Mouse (Mus musculus): ENCODE measurements around the gene Cdh24. TPM values are rescaled to one million over a fixed set of nuclear protein-coding genes. Genes with fewer than 3 reads are reported as not detected.

Cdh24 gene
- total RNA-seq, 2 experiments from 2014 or later, result 7.0 to 9.6 TPM

- no peak for DNase-seq (ENCODE audit: low spot score in 2 of 2)
- intact Hi-C loops (cut with DNase I), result no loop called here
Observed at GRCm38 (mm10) chr14:54582536-54582935, 58.6 kb downstream of the Cdh24 start.

Small RNA genes within 50 kb of the gene (microRNA-seq; reads per million reads assigned to microRNA genes)
- gene Mir686 (not detected), gene Mir6948 (1.5 reads per million)

Other genes with a start within 250 kb of the Cdh24 start
- gene Slc7a7, start 223.6 kb downstream of the Cdh24 start, total RNA-seq (2021), result 1 to 10 TPM; 1.9 TPM
- gene Mrpl52, start 214.5 kb downstream of the Cdh24 start, total RNA-seq (2021), result 10 to 100 TPM; 84.6 to 88.0 TPM
- gene Mmp14, start 209.8 kb downstream of the Cdh24 start, total RNA-seq (2021), result 10 to 100 TPM in 1 of 2 experiments, 1 to 10 TPM in 1; 7.2 to 10.8 TPM
- 10 to 100 TPM; 24.1 to 24.4 TPM for gene Lrp10, start 177.2 kb downstream of the Cdh24 start, total RNA-seq (2021)
- gene Rem2, start 165.3 kb downstream of the Cdh24 start, total RNA-seq (2021), result 1 to 10 TPM; 7.0 to 7.7 TPM
- gene Prmt5, start 123.8 kb downstream of the Cdh24 start, total RNA-seq (2021), result 10 to 100 TPM; 47.7 to 58.0 TPM
- 1 to 10 TPM; 1.6 to 4.7 TPM for gene Haus4, start 86.7 kb downstream of the Cdh24 start, total RNA-seq (2021)
- gene Ajuba, start 63.8 kb downstream of the Cdh24 start, total RNA-seq (2021), result 1 to 10 TPM; 1.5 to 2.0 TPM
- gene 4931414P19Rik, start 35.4 kb downstream of the Cdh24 start, total RNA-seq (2021), result 1 to 10 TPM; 6.6 to 8.4 TPM
- gene Psmb5, start 23.3 kb downstream of the Cdh24 start, total RNA-seq (2021), result 100 to 1,000 TPM; 164 to 176 TPM
- gene Psmb11, start 19.9 kb downstream of the Cdh24 start, total RNA-seq (2021), result under 1 TPM; 0.27 to 0.30 TPM
- gene Gm17606, start 412 bp downstream of the Cdh24 start, total RNA-seq (2021), result not detected
- gene 1700123O20Rik, start 44.9 kb upstream of the Cdh24 start, total RNA-seq (2021), result 10 to 100 TPM; 22.6 to 23.1 TPM
- 100 to 1,000 TPM; 126 to 237 TPM for gene Acin1, start 45.6 kb upstream of the Cdh24 start, total RNA-seq (2021)
- not detected for gene Gm29776, start 57.5 kb upstream of the Cdh24 start, total RNA-seq (2021)
- gene Cebpe, start 70.8 kb upstream of the Cdh24 start, total RNA-seq (2021), result not detected
- gene Slc7a8, start 140.6 kb upstream of the Cdh24 start, total RNA-seq (2021), result 10 to 100 TPM; 54.7 to 64.8 TPM
- gene Rnf212b, start 172.8 kb upstream of the Cdh24 start, total RNA-seq (2021), result not detected
- 10 to 100 TPM; 15.9 to 22.1 TPM for gene Homez, start 229.6 kb upstream of the Cdh24 start, total RNA-seq (2021)
- 10 to 100 TPM; 15.2 to 17.2 TPM for gene Ppp1r3e, start 236.2 kb upstream of the Cdh24 start, total RNA-seq (2021)
- 100 to 1,000 TPM; 131 to 145 TPM for gene Bcl2l2, start 242.0 kb upstream of the Cdh24 start, total RNA-seq (2021)
- gene Gm20521, start 242.1 kb upstream of the Cdh24 start, total RNA-seq (2021), result not detected